Mouse (Mus musculus): ENCODE data around the gene Tceanc2.

DNA sequence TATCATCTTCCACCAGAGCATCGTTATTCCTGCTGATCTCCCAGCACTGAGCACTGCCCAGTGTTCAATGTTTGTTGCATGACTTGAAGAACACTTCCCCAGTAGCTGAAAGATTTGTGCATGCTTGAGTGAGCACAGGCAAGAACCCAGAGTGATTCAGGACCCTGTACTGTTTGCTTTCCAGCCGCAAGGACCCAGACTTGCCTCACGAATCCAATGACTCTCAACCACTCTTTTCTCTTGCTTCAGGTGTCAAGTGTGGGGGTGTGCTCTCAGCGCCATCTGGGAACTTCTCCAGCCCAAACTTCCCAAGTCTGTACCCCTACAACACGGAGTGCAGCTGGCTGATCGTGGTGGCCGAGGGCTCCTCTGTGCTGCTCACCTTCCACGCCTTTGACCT, 76.7 kb downstream of the Tceanc2 start:
- TF ChIP-seq CTCF (IDR thresholded peaks at IDR 0.05; ENCODE audit: borderline replicate concordance, insufficient read depth, low read depth, low read length): no peak
- TF ChIP-seq POLR2A (IDR thresholded peaks at IDR 0.05; ENCODE audit: borderline replicate concordance, insufficient read depth, low read length): no peak

All from cerebellum, adult 2 months (tissue).